Mouse (Mus musculus) limb, embryonic 10.5 days (tissue): ENCODE results near the gene Qrich1. TPM values are rescaled to one million over a fixed set of nuclear protein-coding genes. Genes with fewer than 3 reads are reported as not detected.
A peak's percentile ranks its signal among the peaks of the same experiment; 100 is the strongest.

Experiments
- DNase-seq: peaks from one replicate; pipeline ENCODE4 v3.0.0-alpha.2; 2017; ENCODE audit warnings: low spot score
- H3K27ac ChIP-seq: fragments of 300-500 bp; sonication (generic); 2 replicates; pipeline ENCODE4 v1.5.1; 2016; ENCODE audit warnings: mild to moderate bottlenecking
- H3K27me3 ChIP-seq: fragments of 300-500 bp; sonication (generic); 2 replicates; pipeline ENCODE4 v1.6.1; 2016; ENCODE audit warnings: low read depth, mild to moderate bottlenecking; ENCODE audit not compliant: poor library complexity, severe bottlenecking
- H3K36me3 ChIP-seq: fragments of 300-500 bp; sonication (generic); 2 replicates; pipeline ENCODE4 v1.6.1; 2016; ENCODE audit warnings: mild to moderate bottlenecking, moderate library complexity
- H3K4me1 ChIP-seq: fragments of 300-500 bp; sonication (generic); 2 replicates; pipeline ENCODE4 v1.6.1; 2016
- H3K4me3 ChIP-seq: fragments of 300-500 bp; sonication (generic); 2 replicates; pipeline ENCODE4 v1.5.1; 2016; ENCODE audit warnings: mild to moderate bottlenecking, moderate library complexity
- H3K9me3 ChIP-seq: fragments of 300-500 bp; sonication (generic); replicated peaks from 2 replicates; pipeline ENCODE4 v1.6.1; 2016; ENCODE audit warnings: mild to moderate bottlenecking
- WGBS: fragments of 180-500 bp; shearing (Covaris S2); methylation state at CpG from one replicate; pipeline ENCODE4 v1.1.7; 2016; 5-methylcytosine and 5-hydroxymethylcytosine counted together
- polyA plus RNA-seq: library from polyadenylated mRNA; unstranded; fragments of >200 nt; fragmentation: Nextera tagmentation; extraction: Ambion mirVana; gene quantifications from 2 replicates; pipeline ENCODE4 v1.2.1, GENCODE M21; 2016

Qrich1 gene
- polyA plus RNA-seq, 1 experiment from 2014 or later, result 173 TPM

DNA sequence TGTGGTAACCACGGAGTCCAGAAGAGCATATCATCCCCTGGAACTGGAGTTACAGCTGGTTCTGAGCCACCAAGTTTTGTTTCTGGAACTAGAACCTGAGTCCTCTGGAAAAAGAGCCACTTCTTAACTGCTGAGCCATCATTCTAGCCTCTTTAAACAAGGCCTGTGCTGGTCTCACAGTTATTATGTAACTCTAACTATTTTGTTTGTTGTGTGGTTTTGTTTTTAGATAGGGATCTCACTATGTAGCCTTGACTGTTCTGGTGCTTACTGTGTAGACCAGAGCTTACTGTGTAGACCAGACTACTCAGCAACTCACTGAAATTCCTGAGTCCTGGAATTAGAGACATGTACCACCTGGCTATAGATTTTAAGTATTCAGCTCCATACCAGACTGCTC is 30.3 kb downstream of the Qrich1 start:
- no peaks in the 10 kb centered on the region for H3K9me3 ChIP-seq
- no peaks in the 10 kb centered on the region for H3K4me1 ChIP-seq
- WGBS, result 88% methylated on average over 1 of the region's 1 CpGs
- H3K27ac ChIP-seq, result no peak overlapping the region
- peaks cover 97% of the 10 kb centered on the region for H3K36me3 ChIP-seq
- no peak overlapping the region for H3K4me3 ChIP-seq
- no peaks in the 10 kb centered on the region for H3K27me3 ChIP-seq
- no peak for DNase-seq

- no peak overlapping the region for H3K27ac ChIP-seq
- no peaks in the 10 kb centered on the region for H3K9me3 ChIP-seq
- H3K27me3 ChIP-seq, result no peaks in the 10 kb centered on the region
- DNase-seq, result no peak
- H3K4me1 ChIP-seq, result peaks cover 13% of the 10 kb centered on the region
- H3K4me3 ChIP-seq, result no peak overlapping the region
- WGBS, result 91% methylated on average over 4 of the region's 4 CpGs
- peaks cover 85% of the 10 kb centered on the region for H3K36me3 ChIP-seq
Measured at GRCm38 (mm10) chr9:108559169-108559568, 42.6 kb downstream of the Qrich1 start.

DNA sequence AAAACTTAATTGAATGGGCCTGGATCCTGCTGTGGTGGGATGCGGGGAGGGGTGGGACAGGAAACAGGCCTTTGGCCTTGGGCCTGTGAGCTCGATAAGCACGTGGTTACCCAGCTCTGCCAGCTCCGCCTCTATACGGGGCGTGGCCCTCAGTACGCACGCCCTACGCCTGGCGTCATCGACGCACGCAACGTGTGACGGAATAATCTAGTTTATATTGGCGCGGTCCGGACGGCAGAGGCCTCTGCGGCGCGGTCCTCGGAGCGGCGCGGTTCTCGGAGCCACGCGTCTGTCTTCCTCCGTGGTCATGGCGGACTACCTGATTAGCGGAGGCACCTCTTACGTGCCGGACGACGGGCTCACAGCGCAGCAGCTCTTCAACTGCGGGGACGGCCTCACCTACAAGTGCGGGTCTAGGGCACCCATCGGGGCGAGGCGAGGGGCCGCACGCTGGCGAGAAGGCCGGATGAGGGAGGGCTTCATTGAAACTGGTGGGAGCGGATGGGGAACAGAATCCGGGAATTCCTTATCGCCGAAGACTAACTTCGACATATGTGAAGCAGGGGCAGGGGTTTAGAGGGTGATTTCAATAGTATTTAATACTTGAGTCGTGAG is 43.7 kb downstream of the Qrich1 start, which contains the start of gene Impdh2:
Gene Impdh2, plus strand, starts transcription at position 60 of the 615 bp plus-strand sequence.
- peaks cover 13% of the 10 kb centered on the region for H3K4me1 ChIP-seq
- H3K4me3 ChIP-seq, result peak within 1 kb of the TSS; percentile 71
- no peaks in the 10 kb centered on the region for H3K27me3 ChIP-seq
- H3K36me3 ChIP-seq, result peaks cover 85% of the 10 kb centered on the region
- WGBS, result under 1% methylated on average over 53 of the region's 53 CpGs
- H3K27ac ChIP-seq, result peak within 1 kb of the TSS; percentile 88
- H3K9me3 ChIP-seq, result no peaks in the 10 kb centered on the region
- DNase-seq, result peak; percentile 95

DNA sequence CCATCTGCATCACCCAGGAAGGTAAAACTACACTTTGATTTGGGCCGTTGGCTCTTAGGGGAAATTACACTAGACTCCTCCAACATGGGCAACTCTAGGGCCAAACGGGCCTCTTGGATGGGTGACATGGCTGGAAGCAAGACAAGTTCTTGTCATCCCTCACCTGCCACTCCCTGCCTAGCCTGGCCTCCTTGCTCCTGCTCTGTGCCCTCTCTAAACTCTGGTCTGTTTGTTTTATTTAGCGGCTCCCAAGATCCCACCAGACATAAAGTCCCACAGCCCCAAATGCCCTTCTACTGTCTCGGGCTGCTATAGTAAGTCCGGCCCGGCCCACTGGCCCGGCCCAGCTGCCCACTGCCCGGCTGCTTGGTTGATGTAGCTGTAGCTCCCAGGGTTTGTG is 47.1 kb downstream of the Qrich1 start:
- Histone ChIP-seq H3K36me3 (peaks cover 66% of the 10 kb centered on the region), H3K27ac (no peak overlapping the region), H3K9me3 (no peaks in the 10 kb centered on the region), H3K4me1 (peaks cover 38% of the 10 kb centered on the region), H3K27me3 (no peaks in the 10 kb centered on the region), H3K4me3 (no peak overlapping the region)
- no peak for DNase-seq
- 90% methylated on average over 8 of the region's 8 CpGs for WGBS

DNA sequence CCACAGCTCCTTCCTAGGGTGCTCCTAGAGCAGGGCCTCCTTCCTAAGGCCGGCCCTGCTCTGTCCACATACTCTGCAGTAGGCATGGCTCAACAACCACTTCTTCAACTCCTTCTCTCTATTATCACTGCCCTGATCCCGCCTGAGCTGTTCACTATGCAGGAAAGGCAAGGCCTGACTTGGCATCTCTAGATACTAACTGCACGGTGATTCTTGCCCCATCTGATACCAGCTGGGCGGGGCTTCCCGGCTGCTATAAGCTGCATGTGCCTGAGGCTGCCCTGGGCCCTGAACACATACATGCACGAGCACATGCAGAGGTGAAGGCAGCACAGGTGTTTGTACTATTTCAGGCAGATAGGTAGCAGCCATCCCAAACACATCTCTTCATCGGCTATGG is 47.5 kb downstream of the Qrich1 start:
- Histone ChIP-seq H3K9me3 (no peaks in the 10 kb centered on the region), H3K4me1 (peaks cover 42% of the 10 kb centered on the region), H3K36me3 (peaks cover 62% of the 10 kb centered on the region), H3K4me3 (no peak overlapping the region), H3K27ac (no peak overlapping the region), H3K27me3 (no peaks in the 10 kb centered on the region)
- 88% methylated on average over 7 of the region's 7 CpGs for WGBS
- no peak for DNase-seq

GRCm38 (mm10) chr9:108565881-108566814 is 49.5 kb downstream of the Qrich1 start:
- Histone ChIP-seq H3K36me3 (peaks cover 63% of the 10 kb centered on the region), H3K9me3 (no peaks in the 10 kb centered on the region), H3K4me1 (peaks cover 59% of the 10 kb centered on the region), H3K4me3 (peak overlapping the region; percentile 62), H3K27ac (peak overlapping the region; percentile 91), H3K27me3 (no peaks in the 10 kb centered on the region)
- no peak for DNase-seq
- 14% methylated on average over 35 of the region's 35 CpGs for WGBS

GRCm38 (mm10) chr9:108566815-108567776 is 50.5 kb downstream of the Qrich1 start, which contains the start of gene Ndufaf3:
Gene Ndufaf3, minus strand, starts transcription at chr9:108567434.
- WGBS, result under 1% methylated on average over 73 of the region's 73 CpGs
- peaks cover 63% of the 10 kb centered on the region for H3K36me3 ChIP-seq

DNA sequence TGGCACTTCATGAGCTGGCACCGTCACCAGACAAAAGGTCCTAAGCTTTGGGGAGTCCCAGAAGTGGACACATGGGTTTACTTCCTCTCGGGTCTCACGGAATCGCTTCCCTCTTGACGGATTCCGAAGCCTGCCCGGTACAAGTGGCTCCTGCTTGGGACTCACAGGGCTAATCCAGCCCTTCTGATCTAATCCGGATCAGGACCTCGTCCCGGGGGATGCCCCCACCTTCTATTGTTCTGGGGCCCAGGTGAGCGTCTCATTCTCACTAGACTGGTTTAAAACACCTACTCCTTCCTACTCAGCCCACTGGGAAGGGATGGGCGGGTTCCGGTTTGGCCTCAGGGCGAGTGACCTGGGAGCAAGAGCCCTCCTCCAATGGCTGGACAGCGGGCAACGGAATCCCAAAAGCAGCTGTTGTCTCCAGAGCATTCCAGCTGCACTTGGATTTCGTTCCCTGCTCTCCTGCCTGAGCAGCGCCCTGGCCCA is 51.4 kb downstream of the Qrich1 start:
- H3K4me1 ChIP-seq, result peaks cover 51% of the 10 kb centered on the region
- peak overlapping the region; percentile 62 for H3K4me3 ChIP-seq
- H3K27me3 ChIP-seq, result no peaks in the 10 kb centered on the region
- H3K36me3 ChIP-seq, result peaks cover 63% of the 10 kb centered on the region
- DNase-seq, result no peak
- WGBS, result 11% methylated on average over 18 of the region's 18 CpGs
- no peaks in the 10 kb centered on the region for H3K9me3 ChIP-seq
- H3K27ac ChIP-seq, result peak overlapping the region; percentile 91

More at GRCm38 (mm10) chr9:108566815-108567776, 50.5 kb downstream of the Qrich1 start, which contains the start of gene Ndufaf3:
- H3K4me1 ChIP-seq, result peaks cover 51% of the 10 kb centered on the region
- no peaks in the 10 kb centered on the region for H3K9me3 ChIP-seq
- peak within 1 kb of the TSS; percentile 91 for H3K27ac ChIP-seq
- no peaks in the 10 kb centered on the region for H3K27me3 ChIP-seq
- peak within 1 kb of the TSS; percentile 62 for H3K4me3 ChIP-seq
- DNase-seq, result peak; percentile 95

DNA sequence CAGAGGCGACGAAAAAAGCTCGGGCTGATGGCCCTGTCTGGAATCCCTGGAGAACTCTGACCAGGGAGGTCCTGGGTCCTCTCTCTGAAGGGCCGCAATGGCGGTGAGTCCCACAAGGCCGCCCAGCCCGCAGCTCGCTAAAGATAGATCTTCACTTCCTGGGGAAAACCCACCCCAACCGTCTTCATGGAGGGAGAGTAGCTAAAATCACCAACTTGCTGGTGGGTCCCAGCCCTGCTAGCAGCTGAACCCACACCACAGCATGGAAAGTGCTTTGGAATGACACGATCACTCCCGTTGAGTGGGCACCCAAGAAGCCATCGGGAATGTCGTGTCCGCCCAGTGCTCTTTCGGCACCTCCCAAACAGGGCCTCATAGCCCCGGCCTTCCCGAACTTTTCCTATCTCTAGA is 51.9 kb downstream of the Qrich1 start:
- 81% methylated on average over 17 of the region's 17 CpGs for WGBS
- H3K4me3 ChIP-seq, result peak overlapping the region; percentile 62
- H3K4me1 ChIP-seq, result peaks cover 55% of the 10 kb centered on the region
- no peaks in the 10 kb centered on the region for H3K9me3 ChIP-seq
- peaks cover 63% of the 10 kb centered on the region for H3K36me3 ChIP-seq
- peak overlapping the region; percentile 91 for H3K27ac ChIP-seq
- no peaks in the 10 kb centered on the region for H3K27me3 ChIP-seq
- no peak for DNase-seq

GRCm38 (mm10) chr9:108569381-108570206 is 53.0 kb downstream of the Qrich1 start, which contains the start of gene Dalrd3:
Gene Dalrd3, plus strand, starts transcription at chr9:108569886.
- Histone ChIP-seq H3K4me1 (peaks cover 62% of the 10 kb centered on the region), H3K36me3 (peaks cover 63% of the 10 kb centered on the region), H3K27me3 (no peaks in the 10 kb centered on the region), H3K27ac (peak within 1 kb of the TSS; percentile 85), H3K9me3 (no peaks in the 10 kb centered on the region), H3K4me3 (peak within 1 kb of the TSS; percentile 82)
- 7% methylated on average over 42 of the region's 42 CpGs for WGBS
- DNase-seq, result peak; percentile 93

- peak overlapping the region; percentile 82 for H3K4me3 ChIP-seq
- H3K4me1 ChIP-seq, result peaks cover 69% of the 10 kb centered on the region
- peak overlapping the region; percentile 85 for H3K27ac ChIP-seq
- H3K9me3 ChIP-seq, result no peaks in the 10 kb centered on the region
- H3K27me3 ChIP-seq, result no peaks in the 10 kb centered on the region
- 2% methylated on average over 40 of the region's 40 CpGs for WGBS
- peaks cover 63% of the 10 kb centered on the region for H3K36me3 ChIP-seq
- peak; percentile 81 for DNase-seq
Measured at GRCm38 (mm10) chr9:108570207-108570896, 53.7 kb downstream of the Qrich1 start.
